Mouse (Mus musculus) heart, postnatal 14 days (tissue): ENCODE data around the gene Adamtsl3. TPM values are rescaled to one million over a fixed set of nuclear protein-coding genes. Genes with fewer than 3 reads are reported as not detected.

ENCODE experiments used
- DNase-seq, 2 experiments: peaks; one replicate each; pipeline ENCODE4 v3.0.0; 2021 to 2022
- intact Hi-C: fragments of 180-260 bp; cut with DNase I; formaldehyde crosslinking; loops from one replicate; pipeline ENCODE4 v1.15.1; 2025
- long read RNA-seq, 2 experiments: library from polyadenylated mRNA; stranded (forward); transcript quantifications; one replicate each; pipeline ENCODE4 v2.0.0; 2021
- total RNA-seq, 2 experiments: library from RNA; stranded (reverse); gene quantifications; 2 replicates each; pipeline ENCODE4 v1.2.3; 2021

Adamtsl3 gene
- total RNA-seq, result 1 to 10 TPM; 8.4 to 9.9 TPM
- long read RNA-seq, experiment 1, partial matches to known transcripts, result 1 of 1 reads
- long read RNA-seq, experiment 1, other reads (novel, unspliced or antisense), result 0 of 1 reads
- long read RNA-seq, experiment 2, partial matches to known transcripts, result 0 of 1 reads
- long read RNA-seq, experiment 2, other reads (novel, unspliced or antisense), result 1 of 1 reads

GRCm38 (mm10) chr7:82335211-82336121, at the start of gene Adamtsl3:
Gene Adamtsl3, plus strand, starts transcription at chr7:82335694.
- DNase-seq, result peak; percentile 74 to 76
- intact Hi-C loops, result loop anchor here (5.0 kb wide), 2 partner anchors 42 to 167 kb away; no protein-coding TSS in a partner anchor

- intact Hi-C loops, result no loop called here
- no peak for DNase-seq
Observed at GRCm38 (mm10) chr7:82287242-82287641, 48.3 kb upstream of the Adamtsl3 start.

DNA sequence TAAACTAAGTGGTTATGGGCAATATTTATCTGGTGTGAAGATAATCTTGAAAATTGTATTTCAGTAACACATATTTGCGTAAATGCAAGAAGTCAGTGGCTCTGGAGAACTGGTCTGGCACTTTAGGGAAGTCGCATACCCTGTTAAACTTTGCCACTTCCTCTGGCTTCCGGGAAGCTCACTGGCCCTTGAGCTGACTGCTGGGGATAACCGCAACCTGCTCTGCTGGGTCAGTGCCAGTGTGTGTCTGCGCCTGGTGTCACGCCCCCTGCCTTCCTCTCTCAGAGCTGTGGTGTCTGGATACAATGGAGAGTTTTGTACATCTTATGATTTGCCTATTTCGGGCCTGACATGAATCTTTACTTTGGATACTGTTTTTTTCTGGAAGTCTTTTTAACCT, 42.1 kb upstream of the Adamtsl3 start:
- no peak for DNase-seq
- intact Hi-C loops, result no loop called here

GRCm38 (mm10) chr7:82294083-82294482, 41.4 kb upstream of the Adamtsl3 start:
- intact Hi-C loops, result no loop called here
- DNase-seq, result no peak

DNA sequence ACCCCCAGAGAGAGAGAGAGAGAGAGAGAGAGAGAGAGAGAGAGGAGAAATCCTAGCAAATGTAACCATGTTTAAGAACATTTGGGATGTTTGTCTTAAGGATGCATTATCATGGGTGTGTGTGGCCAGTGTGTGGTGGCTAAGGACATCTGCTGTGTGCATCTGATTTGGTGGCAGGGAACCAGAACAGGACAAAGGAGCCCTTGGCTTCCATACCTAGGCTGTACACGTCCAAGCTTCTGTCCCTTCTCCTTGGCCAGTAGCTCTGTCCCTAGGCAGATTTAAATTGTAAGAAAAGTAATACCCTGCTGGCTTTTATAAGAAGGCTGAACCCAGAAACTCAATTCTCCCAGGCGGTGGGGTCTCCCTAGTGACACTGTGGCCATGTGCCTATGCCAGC, 40.9 kb upstream of the Adamtsl3 start:
- intact Hi-C loops, result no loop called here
- no peak for DNase-seq

DNA sequence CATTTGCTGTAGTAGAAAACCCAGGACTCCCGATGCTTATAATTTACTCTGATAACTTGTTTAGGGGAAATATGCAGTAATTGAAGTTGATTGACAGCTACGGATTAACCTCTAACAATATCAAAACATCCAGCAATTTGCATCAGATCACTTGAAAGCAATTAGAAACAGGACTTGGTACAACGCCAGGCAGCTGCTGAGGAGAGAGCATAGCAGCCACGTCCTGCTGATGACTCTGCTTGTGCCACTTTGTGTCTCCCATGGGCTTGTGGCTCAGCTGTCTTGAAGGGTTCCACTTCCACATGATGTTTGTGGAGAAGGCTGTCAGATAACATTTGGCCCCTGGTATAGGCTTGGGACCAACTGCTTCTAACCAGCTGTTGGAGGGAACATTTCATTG, 27.1 kb upstream of the Adamtsl3 start:
- intact Hi-C loops, result no loop called here
- DNase-seq, result no peak

- intact Hi-C loops, result no loop called here
- no peak for DNase-seq
Observed at GRCm38 (mm10) chr7:82318515-82318914, 17.0 kb upstream of the Adamtsl3 start.

- DNase-seq, result no peak
- intact Hi-C loops, result no loop called here
Observed at GRCm38 (mm10) chr7:82326616-82327015, 8.9 kb upstream of the Adamtsl3 start.

- DNase-seq, result no peak
- intact Hi-C loops, result no loop called here
Observed at GRCm38 (mm10) chr7:82327201-82327600, 8.3 kb upstream of the Adamtsl3 start.

GRCm38 (mm10) chr7:82327881-82328280, 7.6 kb upstream of the Adamtsl3 start:
- intact Hi-C loops, result no loop called here
- no peak for DNase-seq

- DNase-seq, result no peak
- intact Hi-C loops, result no loop called here
Observed at GRCm38 (mm10) chr7:82329831-82330230, 5.7 kb upstream of the Adamtsl3 start.

DNA sequence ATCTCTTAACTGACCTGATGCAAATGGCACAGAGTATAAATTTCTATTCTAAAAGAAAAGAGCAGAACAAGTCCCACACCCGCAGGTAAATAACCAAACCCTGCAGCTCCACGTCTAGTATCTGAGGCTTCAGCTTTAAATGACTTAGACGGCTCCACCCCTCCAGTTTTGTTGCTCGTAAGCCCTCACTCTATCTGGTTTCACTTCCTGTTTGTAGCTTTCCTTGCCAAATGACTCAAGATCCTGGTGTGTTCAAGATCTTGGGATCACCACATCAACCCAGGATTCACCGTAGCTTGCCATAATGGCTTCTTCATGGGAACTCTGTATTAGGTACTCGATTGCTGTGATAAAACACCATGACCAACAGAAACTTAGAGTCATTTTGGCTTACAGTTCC, 4.6 kb upstream of the Adamtsl3 start:
- intact Hi-C loops, result no loop called here
- DNase-seq, result no peak

- intact Hi-C loops, result no loop called here
- no peak for DNase-seq
Observed at GRCm38 (mm10) chr7:82334000-82334399, 1.5 kb upstream of the Adamtsl3 start.

DNA sequence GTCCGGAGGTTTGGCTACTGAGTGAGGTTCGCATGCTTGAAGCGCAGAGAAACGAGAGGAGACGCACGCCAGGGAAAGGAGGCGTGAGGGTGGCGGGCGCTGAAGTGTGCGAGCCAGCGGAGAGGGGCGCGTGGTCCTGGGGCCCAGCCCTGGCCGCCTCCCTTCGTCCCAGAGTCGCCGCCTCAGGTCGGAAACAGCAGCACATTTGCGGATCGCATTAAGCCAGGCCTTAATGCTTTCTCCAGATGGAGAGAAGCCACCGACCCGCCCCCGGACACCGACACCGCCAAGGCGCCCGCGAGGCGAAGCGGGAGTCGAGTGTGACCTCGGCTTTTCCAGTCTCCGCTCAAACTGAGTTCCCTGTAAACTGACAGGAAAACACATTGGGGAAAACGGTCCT, 638 bp downstream of the Adamtsl3 start:
- peak; percentile 78 to 80 for DNase-seq
- intact Hi-C loops, result loop anchor here (5.0 kb wide), 2 partner anchors 41 to 166 kb away; no protein-coding TSS in a partner anchor

DNA sequence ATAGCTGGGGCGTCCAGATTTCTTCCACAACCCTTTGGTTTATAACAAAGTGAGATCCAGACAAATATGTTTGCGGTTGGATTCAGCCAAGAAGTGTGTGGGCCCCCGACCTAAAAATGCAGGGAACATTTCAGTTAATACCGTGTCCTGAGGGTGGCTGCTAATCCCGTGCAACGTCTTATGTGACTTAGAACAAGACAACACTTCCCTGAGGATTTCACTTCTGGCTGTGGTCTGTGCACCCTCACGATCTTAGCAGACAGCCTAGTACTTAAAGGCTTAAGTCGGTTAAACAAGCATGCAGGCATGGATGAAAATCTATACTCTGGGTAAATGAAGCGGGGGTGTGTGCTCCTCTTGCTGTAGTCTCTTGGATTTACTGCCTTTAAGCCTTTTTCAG, 2.6 kb downstream of the Adamtsl3 start:
- no peak for DNase-seq
- intact Hi-C loops, result loop anchor here (5.0 kb wide), 2 partner anchors 39 to 164 kb away; no protein-coding TSS in a partner anchor

- intact Hi-C loops, result loop anchor here (5.0 kb wide), 2 partner anchors 39 to 164 kb away; no protein-coding TSS in a partner anchor
- no peak for DNase-seq
Observed at GRCm38 (mm10) chr7:82338532-82338931, 3.0 kb downstream of the Adamtsl3 start.

GRCm38 (mm10) chr7:82339214-82339613, 3.7 kb downstream of the Adamtsl3 start:
- peak; percentile 24 to 31 for DNase-seq
- intact Hi-C loops, result loop anchor here (5.0 kb wide), 2 partner anchors 38 to 163 kb away; no protein-coding TSS in a partner anchor

DNA sequence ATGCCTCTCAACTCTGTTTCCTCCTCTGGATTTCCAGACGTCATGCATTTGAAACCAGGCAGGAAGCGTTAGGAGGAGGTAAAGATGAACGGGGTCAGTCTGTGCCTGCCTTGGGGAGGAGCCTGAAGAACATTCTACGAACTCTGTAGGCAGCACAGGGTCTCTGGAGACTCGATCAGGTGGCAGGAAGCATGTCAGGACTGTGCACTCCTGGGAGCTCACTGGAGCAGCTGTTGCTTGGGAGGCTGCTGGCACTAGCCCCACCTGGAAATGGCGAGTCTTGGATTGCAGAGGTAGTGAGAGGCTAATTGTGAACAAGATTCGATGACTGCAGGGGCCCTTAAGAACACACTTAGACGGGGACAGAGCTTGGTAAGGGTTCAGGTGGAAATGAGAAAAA, 6.0 kb downstream of the Adamtsl3 start:
- intact Hi-C loops, result no loop called here
- no peak for DNase-seq

DNA sequence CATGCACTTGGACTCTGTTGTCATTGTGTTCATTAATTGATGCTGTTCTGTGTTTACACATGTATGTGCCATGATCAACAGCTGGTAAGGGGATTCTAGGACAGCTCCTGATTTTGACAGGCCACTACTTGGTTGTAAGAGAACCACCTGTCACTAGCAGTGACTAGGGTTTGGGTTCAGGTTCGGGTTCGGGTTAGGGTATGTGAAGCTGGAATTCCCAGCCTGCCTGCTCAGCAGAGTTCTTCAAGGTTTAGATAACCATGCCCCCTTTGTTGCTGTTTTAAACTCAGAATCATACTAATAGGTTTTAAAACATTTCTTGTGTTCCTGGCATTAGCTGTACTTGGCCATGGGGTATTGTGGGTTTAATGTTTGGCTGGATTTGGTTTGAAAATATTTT, 11.2 kb downstream of the Adamtsl3 start:
- no peak for DNase-seq
- intact Hi-C loops, result no loop called here

DNA sequence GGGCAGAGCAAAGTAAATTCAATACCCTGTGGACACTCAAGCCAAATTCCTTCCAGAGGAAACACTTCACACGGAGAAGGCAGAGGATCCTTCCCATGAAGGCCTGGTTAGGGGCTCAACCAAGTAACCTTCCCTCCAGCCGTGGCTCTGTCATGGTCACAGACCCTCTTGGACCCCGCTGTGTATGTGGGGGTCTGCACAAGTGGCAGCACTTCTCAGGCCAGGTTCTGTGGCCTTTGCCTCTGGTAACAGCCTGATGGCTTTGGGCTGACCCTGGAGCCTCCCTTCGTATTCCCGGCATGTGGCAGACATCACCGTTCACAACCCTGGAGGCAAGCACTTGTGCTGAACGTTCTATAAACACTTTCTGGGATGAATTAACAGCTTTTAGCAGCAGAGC, 14.3 kb downstream of the Adamtsl3 start:
- intact Hi-C loops, result no loop called here
- no peak for DNase-seq

GRCm38 (mm10) chr7:82350421-82350820, 14.9 kb downstream of the Adamtsl3 start:
- intact Hi-C loops, result no loop called here
- DNase-seq, result no peak

- intact Hi-C loops, result no loop called here
- DNase-seq, result no peak
Observed at GRCm38 (mm10) chr7:82359146-82359545, 23.7 kb downstream of the Adamtsl3 start.
